Mouse (Mus musculus) gastrocnemius, postnatal 4 days (tissue): ENCODE data around the gene Tead1. TPM values are rescaled to one million over a fixed set of nuclear protein-coding genes. Genes with fewer than 3 reads are reported as not detected.

ENCODE experiments used
- DNase-seq, 2 experiments: peaks; one replicate each; pipeline ENCODE4 v3.0.0; 2021 to 2022; ENCODE audit warnings: low spot score in 2 of 2, mixed read lengths in 2 of 2
- total RNA-seq, 2 experiments: library from RNA; stranded (reverse); gene quantifications; 2 replicates each; pipeline ENCODE4 v1.2.3; 2021

Gene Tead1
- total RNA-seq, 2 experiments from 2014 or later: 155 to 175 TPM

DNA sequence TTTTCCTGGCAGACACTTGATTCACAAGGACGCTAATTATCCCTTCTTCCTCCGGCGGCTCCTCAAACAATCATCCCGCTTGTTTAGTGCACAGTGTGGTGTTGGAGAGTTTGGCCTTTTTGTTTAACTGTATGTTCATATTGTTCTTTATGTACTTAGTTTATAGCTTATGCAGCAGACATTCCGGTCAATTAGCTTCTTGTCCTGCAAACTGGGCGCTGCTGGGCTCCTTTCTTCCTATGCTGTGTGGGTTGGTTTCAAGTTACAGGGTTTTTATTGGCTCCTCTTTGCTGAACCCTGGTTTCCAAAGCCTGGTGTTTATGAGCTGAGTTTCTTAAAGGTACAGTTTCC, 128.3 kb downstream of the Tead1 start:
- DNase-seq: no peak

DNA sequence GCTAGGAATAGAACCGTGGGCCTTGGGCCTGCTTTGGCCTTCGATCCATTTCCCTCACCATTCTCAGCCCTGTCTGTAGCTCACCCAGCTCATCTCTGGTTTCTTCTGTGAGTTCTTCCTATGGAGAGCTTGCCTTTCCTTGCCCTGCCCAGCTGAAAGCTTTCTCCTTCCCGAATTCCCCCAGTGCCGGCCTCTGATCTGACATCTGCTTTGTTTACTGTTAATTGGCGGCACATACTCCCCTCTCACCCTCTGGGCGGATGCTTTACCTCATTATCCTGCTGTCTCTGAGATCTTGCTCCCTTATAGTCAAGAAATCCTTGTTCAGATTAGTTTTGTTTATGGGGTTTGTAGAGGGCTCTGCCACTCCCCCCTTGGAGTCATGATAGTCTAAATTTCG, 131.6 kb downstream of the Tead1 start:
- DNase-seq: no peak

DNA sequence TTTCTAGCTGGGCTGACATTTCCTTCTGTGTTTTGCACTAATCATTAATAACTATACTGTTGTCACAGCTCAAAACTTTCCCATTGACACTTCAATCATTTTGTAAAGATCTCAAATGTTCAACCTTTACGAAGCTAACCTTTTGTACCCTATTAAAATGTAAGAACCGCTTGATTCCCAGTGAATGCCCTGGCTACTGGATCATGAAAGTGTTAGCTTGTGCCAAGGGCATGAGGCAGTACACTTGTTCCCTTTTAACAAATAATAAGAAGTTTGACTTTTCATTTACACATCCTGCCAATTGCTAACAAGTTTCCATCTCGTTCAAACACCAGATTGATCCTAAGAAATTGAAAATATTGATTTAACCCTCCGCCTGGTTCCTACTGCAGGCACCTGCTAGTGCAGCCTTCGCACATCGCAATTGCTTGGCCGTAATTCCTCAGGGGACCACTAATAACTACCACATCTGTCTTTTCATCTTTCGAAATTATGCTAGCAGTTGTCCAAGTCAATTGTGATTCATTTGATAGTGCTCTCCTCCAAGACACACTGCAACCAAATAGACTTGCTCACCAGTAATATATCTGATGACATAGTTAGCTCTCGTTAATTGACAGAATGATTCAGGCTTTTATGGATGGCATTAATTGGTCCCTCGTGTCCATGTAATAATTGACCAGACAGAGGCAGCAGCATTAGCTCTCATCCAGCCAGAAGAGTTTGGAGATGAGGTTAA, 133.1 kb downstream of the Tead1 start:
- DNase-seq: no peak

DNA sequence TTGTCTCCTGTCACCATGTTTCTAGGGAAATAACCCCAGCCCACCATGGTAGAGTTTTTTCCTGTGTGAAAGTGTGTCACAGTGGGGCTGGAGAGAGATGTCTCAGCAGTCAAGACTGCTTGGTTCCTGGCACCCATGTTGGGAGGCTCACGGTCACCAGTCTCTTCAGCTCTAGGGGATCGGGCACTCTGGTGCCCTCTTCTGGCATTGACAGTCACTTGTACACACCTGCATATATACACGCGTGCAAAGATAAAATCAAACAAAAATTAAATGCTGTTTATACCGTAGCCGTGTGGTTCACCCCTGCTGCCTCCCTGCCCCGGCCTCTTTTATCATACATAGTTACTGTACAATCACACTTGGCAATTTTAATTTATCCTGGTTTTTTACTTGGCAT, 134.0 kb downstream of the Tead1 start:
- DNase-seq: no peak

DNA sequence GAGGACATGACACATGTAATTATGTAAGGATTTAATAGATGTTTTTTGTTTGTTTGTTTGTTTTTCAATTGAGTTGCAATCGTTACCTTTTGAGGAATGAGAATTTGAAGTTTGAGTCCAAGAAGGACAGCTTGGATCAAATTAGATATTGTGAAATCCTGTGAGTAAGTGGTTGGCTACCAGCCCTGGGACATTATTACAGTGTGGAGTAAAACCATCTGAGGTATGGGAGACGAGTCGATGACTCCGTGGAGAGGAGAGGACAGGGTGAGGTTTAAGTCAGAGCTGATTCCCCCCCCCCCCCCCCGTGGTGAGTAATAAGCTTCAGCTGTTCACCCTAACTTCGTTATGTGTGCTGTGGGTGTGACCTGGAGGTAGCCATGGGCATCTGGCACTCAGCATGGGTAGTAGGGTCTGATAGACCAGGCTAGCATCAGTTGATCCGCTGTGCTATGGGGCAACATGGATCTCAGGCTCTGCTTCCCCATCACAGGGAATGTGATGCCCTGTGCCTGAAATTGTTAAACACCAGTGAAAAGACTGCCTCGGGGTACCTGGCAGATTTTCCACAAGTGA, 134.7 kb downstream of the Tead1 start:
- DNase-seq: no peak

DNA sequence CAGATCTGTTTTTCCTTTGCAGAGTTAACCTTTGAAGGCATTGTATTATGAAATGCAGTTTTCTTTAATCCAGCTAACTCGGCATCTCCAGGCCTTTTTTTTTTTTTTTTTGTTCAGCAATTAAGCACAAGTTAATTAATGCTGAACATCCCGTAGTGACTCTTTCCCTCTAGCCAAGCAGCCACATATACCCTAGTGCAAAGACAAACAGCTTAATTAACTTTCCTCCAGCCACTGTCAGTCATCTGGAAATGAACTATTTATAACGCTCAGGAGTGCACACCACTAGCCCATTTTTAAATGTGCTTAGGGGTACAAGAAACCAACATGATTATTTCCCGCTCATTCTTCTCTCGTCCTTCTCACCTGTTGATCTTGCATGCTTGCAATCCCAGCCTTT, 136.9 kb downstream of the Tead1 start:
- DNase-seq: no peak

DNA sequence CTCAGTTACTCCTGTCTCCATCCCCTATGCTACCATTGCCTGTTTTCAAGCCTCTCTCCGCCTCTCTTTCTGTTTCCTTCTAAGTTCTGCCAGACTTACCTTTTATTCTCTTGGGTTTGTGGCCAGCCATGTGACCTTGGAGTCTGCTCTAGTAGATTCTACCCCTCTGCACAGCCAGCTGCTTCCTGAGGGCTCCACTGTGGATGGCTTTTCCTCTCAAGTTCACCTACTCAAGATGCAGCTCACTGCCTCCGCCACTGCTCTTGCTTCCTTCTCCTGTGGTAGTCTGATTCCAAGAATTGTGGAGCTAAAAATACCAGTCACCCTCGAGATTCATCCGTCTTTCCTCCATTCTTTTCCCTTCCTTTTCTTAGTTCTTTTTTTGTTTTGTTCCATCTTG, 140.7 kb downstream of the Tead1 start:
- DNase-seq: no peak

DNA sequence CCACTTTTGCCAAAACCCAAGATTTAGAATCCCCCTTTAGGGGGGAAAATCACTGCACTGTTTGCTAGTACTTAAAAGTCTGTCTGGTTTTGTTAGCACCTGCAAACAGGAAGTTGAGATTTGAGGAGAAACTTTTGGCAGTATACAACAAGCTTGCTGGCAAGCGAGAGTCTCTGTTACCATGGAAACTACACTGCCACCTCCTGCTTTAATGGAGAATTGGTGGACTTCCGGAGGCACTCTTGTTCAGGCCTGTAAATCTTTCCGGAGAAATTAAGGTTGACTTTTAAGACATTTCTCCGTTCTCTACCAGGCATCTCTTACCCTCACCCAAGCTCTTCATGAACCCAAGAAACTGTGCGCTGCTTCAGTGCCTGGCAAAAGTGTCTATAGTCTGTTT, 143.8 kb downstream of the Tead1 start:
- no peak for DNase-seq

DNA sequence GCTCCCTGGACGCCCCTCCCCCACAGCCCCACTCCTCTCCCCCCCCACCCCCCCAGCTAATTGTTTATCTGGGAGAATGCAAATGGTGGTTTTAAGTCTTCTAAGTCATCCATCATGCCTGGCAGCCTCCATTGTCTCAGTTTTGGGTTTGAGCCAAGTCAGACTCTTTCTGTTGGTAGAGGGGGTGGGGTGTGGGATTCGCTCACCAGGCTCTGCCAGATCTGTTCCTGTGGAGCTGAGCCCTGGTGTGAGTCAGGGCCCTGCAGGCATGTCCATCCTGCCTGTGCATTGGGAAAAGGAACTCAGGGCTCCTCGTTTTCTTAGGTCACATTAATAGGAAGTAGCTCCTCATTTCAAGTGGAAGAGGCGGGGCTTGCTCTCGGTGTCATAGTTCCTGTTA, 144.5 kb downstream of the Tead1 start:
- DNase-seq: peak in 1 of 2 experiments; percentile 17

DNA sequence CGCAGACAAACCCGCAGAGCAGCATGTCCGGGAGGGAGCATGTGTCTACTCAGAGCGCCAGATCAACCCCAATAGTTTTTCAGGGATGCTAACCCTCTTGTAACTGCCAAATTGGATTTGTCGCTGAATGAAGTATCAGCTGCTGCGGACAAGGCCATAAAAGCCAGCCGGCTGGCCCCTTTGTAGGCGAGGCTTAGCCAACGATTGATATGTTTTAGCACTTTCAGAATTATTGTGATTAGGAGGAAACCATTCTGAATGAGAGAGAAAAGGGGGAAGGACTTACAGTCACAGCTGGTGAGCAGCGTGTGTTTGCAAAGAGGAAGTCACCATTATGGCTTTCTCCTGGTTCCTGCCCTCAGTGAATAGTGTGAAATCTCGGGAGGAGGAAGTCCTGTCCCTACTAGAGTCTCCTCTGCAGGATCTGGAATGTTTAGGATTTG, 146.2 kb downstream of the Tead1 start:
- peak in 1 of 2 experiments; percentile 19 for DNase-seq

DNA sequence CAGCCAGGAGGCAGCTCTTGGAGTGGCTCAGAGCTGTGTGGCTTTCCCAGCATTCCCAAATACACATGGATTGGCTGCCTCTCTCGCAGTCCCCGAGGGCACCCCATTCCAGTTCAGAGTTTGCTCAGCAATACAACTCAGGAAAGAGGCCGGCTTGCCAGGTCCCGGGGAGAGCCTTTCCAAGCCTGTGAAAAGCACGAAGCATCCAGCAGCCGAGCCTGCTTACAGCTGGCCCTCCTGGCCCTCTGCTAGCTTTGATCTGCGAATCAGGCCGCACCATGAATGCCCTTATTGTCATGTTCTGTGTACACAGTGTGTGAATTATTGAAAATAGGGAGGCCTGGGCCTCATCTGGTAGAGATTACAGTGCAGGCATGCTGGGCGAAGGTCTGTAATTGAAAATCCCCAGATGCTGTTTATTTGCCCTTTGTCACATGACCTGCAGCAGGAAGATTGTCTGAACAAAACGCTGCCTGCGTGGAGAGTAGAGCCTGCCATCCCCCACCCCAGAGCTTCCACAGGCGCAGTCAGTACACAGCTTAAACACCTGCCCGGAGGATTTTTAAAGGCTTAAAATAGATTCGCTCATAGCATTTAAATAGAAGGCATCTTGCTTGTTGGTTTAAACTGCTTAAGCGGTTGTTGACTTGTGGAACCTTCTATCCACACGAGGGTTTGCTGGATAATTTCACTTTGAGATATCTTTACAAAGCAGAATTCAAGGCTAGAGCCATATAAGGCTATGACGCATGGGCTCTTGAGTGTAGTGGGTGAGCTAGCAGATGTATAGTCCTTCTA, 147.2 kb downstream of the Tead1 start:
- DNase-seq: peak; percentile 41 to 72

DNA sequence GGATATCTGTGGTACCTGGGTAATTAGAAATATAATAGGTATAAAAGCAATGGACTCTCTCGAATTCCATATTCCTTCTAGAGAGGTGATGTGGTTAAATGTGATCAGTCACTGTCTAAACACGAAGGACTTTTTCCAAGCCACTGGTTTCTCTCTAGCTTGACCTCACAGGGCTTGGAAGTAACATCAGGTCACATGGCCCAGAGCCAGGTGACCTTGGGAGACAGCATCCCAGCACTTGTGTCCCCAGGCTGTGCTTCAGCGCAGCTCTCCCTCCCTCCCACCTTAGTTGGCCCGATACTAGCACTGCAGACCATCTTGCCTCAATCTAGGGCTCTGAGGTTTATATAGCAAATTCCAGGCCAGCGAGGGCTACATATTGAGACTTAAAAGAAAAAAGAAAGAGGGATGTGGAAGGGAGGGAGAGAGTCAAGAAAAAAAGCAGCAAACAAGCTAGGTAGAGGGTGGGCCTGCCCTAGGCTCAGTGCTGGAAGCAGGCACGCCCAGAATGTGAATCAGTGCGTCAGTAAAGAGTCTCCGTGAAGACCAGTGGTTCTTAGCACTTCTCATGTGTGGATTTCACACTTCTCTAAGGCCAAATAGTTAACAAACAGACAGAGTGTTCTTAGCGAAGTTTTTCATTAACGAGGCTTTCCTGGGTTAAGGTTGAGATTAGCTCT, 149.0 kb downstream of the Tead1 start:
- no peak for DNase-seq

DNA sequence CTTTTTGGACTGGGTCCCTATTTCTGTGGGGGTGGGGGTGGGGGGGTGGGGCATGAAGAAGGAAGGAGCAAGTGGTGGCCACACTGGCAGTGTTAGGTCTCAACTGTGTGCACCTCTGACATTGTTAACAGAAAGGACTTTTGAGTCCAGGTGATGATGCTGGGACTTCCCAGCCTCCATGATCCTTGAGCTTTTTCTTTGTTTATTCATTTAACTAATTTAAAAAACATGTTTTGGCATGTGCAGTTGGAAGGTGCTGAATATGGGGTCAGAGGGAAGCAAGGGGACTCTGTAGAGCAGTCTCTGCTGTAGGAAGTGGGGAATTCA, 149.5 kb downstream of the Tead1 start:
- DNase-seq: no peak

DNA sequence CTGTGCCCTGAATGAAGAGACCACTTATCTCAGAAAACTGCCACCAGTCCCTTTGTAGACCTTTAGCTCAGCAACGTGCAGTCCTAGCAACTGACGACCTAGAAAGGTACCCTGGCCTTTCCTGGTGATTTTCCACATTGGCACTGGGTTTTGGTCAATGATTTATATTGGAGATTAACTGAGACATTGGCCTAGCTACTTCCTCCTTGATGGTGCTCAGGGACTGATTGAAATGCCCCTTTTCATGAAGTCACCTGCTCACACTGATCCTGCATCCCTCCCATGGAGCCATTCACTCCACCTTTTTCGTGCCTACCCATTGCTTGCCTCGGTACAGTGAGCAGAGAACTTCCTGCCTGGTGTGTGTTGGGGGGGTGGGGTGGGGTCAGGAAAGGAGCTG, 151.8 kb downstream of the Tead1 start:
- DNase-seq: no peak

DNA sequence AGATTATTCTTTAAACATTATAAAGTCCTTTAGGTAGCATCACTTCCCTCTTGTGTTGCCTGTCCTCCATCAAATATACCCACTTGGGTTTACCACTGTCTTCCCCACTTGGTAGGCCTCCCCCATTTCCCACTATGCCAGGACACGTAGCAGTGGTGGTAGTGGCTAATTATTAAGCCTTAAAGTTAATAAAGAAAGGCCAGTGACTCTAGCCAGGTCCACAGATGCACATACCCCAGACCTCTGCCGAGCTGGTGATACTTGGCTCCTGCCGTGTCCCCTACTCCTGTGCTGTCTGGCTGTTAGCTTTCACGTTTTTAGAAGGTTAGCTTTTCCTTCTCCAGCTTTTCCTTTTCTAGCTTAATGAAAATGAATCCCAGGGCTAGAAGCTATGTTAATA, 152.3 kb downstream of the Tead1 start:
- DNase-seq: no peak

DNA sequence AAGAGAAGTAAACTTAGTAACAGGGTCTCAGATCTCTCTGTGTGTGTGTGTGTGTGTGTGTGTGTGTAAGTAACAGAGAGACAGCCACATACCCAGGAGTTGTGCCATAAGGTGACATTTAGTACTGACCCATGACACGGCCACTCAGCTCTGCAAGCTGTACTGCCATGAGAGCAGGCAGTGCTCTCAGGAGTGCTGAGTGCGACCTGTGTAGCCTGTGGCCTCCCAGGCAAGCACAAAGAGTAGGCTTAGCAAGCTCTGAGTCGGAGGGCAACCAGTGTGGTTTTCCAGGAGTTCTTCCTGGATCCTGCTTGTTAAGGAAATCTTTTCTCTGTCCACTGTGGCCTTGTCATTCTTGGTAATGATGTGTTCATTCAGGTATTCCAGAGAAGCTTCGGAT, 154.0 kb downstream of the Tead1 start:
- no peak for DNase-seq

DNA sequence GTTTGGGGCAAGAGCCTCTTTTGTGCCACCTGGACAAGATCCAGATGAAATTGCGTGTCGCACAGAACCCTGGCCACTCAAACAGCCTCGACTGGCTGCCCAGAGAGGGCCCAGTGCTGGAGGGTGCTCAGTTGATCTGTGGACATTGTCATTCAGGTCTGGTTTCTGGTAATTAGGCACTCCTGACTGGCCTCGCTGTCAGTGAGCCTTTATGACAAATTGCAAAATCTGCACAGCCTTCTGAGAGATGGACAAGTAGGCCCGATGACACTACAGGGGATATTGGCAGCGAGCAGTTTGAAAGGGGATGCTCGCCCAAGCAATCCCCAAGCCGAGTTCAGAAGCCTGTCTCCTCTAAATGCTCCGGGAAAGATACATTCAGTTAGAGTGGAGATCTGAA, 157.0 kb downstream of the Tead1 start:
- DNase-seq: no peak

DNA sequence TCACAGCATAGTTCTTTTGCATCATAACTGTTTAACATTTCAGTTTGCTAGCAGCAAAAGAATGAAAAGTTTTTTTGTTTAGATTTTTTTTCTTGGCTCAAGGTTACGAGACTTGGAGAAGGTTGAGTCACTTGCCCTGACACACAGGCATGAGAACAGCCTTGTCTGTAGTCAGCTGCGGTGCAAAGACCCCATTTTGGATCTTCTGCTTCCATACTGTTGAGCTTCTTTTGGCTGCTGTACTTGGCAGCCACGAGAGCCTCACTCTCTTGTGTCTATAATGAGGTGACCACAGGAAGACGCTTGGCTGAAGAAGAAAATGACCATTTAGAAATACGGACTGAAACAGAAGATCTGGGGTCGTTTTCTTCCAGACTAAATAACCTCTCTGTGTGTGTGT, 159.0 kb downstream of the Tead1 start:
- DNase-seq: no peak

DNA sequence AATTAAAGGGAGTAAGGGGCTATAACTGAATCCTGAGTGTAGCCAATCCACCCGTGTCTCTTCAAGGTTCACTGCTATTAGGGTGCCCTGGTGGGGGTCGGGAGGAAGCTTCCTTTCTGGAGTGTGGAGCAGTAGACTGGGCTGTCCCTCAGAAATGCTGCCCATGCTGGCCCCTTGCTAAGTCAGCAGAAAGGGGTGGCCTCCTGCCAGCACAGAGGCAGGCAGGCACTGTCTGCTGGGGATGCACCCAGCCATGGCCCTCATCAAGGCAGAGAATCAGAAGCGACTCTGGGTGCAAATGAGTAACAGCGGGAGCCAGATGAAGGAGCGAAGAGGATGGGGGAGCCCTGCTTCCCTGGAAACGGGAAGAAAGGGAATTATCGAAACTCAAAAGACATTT, 161.2 kb downstream of the Tead1 start:
- DNase-seq: no peak

DNA sequence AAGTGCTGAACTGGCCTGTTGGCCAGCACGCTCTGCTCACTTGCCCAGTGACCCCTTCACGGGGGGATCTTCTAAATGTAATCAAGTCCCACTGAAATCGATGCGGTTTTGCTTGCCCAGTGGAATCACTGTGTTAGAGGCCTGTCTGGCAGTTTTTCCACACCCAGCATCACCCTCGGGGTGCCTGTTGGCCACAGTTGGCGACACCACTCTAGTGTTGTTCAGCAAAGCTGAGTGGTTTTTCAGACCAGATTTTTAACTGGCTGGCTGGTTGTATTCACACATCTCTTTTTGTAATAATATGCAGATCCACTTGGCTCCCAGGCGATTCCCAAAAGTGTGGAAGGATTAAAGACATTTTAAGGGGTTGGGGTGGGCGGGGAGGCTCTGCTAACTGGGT, 161.8 kb downstream of the Tead1 start:
- DNase-seq: no peak

DNA sequence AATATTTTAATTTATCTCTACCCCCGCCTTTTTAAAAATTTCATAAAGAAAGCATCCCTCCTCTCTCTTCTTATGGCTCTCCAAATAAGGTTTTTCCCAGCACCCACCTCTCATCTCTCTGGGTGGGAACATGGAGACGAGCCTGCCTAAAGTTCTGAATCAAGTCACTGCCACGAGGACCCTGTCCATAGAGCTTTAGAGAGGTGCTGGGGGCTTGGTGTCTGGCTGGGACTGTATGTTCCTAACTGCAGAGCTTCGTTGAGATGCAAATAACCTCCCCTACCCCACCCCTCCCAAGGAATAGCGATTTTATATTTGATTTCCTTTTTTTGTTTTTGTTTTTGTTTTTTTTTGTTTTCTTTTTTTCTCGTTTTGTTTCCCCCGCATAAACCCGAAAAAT, 162.4 kb downstream of the Tead1 start:
- DNase-seq: no peak

DNA sequence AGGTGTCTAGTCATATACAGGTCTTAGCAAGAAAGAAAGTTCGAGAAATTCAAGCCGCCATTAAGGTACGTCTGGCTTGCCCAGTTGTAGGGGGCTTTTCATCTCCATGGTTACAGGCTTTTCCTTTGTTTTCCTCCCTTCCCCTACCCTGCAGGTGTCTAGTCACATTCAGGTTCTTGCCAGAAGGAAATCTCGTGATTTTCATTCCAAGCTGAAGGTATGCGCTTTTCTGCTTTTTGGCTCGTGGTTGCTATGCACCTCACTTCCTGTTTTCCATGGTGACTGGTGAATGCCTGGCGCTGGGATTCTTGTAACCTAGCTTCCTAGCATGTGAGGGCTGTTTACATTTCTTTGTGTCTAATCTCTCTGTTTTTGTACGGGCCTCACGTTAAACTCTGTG, 162.8 kb downstream of the Tead1 start:
- no peak for DNase-seq
